Mouse (Mus musculus): ENCODE measurements around the gene Gna14.

DNA sequence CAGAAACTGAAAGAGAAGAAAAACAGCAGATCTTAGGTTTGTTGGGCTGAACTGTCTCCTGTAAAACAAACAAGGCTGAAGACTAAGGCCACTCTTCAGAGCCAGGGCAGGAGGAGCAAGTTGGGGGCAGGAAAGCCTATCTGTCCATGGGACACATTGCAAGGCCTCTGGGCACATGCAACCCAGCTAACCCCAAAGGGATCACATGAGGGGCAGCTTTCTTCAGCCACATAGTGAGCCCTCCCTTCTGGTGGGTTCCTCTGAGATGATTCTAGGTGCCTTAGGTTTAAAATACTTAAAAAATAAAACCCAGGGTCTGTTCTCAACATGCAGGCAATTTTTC is 158.4 kb downstream of the Gna14 start:
- TF ChIP-seq CTCF (IDR thresholded peaks at IDR 0.05): no peak
- TF ChIP-seq POLR2A (IDR thresholded peaks at IDR 0.05; ENCODE audit: insufficient read depth, low read depth, low read length): no peak

Data from heart, adult 2 months (tissue).